Mouse (Mus musculus) forebrain, embryonic 14.5 days (tissue): ENCODE measurements at regions not wholly inside any gene's neighbourhood (a gene's known extent, or its start where the extent isn't known, plus 50 kb on each side); places are given as distances from the start of the nearest gene placed in this dataset.

ENCODE experiments used
- ATAC-seq: fragments of 200-750 bp; cut with Nextera tagmentation; 2 replicates; pipeline ENCODE4 v1.8.0; 2017; ENCODE audit warnings: mild to moderate bottlenecking, moderate library complexity
- DNase-seq: peaks from one replicate; pipeline ENCODE4 v3.0.0-alpha.2; 2015; ENCODE audit warnings: low spot score
- H3K27ac ChIP-seq: fragments of 300-500 bp; sonication (generic); 2 replicates; pipeline ENCODE4 v1.5.1; 2014; ENCODE audit warnings: low read depth, mild to moderate bottlenecking, control low read depth, low read length, moderate library complexity
- H3K27me3 ChIP-seq: fragments of 300-500 bp; sonication (generic); replicated peaks from 2 replicates; pipeline ENCODE4 v1.6.1; 2014; ENCODE audit warnings: low read length, control low read depth, mixed read lengths; ENCODE audit not compliant: control insufficient read depth, insufficient read depth
- H3K36me3 ChIP-seq: fragments of 300-500 bp; sonication (generic); 2 replicates; pipeline ENCODE4 v1.6.1; 2014; ENCODE audit warnings: low read length, control low read depth; ENCODE audit not compliant: control insufficient read depth, insufficient read depth
- H3K4me1 ChIP-seq: fragments of 300-500 bp; sonication (generic); 2 replicates; pipeline ENCODE4 v1.6.1; 2014; ENCODE audit warnings: antibody characterized with exemption, low read length, control low read depth; ENCODE audit not compliant: control insufficient read depth, insufficient read depth
- H3K4me2 ChIP-seq: fragments of 300-500 bp; sonication (generic); 2 replicates; pipeline ENCODE4 v1.6.1; 2014; ENCODE audit warnings: mild to moderate bottlenecking, control low read depth, low read length
- H3K4me3 ChIP-seq: fragments of 300-500 bp; sonication (generic); 2 replicates; pipeline ENCODE4 v1.5.1; 2014; ENCODE audit warnings: low read depth, low read length, control low read depth
- H3K9ac ChIP-seq: fragments of 300-500 bp; sonication (generic); 2 replicates; pipeline ENCODE4 v1.6.1; 2014; ENCODE audit warnings: mild to moderate bottlenecking, low read length, control low read depth, moderate library complexity
- H3K9me3 ChIP-seq: fragments of 300-500 bp; sonication (generic); replicated peaks from 2 replicates; pipeline ENCODE4 v1.6.1; 2016; ENCODE audit warnings: low read length, control low read depth, mixed read lengths; ENCODE audit not compliant: control insufficient read depth
- WGBS: fragments of 180-500 bp; shearing (Covaris S2); extraction: QIAGEN DNeasy Blood & Tissue Kit; methylation state at CpG from one replicate; pipeline ENCODE4 v1.1.7; 2014; 5-methylcytosine and 5-hydroxymethylcytosine counted together

DNA sequence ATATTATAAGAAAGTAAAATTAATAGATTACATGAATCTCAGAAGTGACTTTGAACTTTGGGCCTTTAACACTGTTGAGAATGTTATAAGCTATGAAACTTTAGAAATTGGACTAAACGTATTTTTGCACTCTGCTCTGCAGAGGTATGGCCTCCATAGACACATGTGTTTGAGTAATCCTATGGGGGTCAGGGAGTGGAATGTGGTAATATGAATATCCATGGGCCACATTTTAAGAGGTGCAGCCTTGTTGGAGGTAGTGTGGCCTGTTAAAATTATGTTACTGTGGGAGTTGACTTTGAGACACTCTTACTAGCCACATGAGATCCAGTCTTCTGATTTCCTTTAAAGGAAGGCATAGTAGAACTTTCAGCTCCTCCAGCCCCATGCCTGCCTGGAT lies 996.8 kb upstream of the Arrdc3 start:
- H3K4me2 ChIP-seq: no peak overlapping the region
- ATAC-seq (no peak), DNase-seq (no peak)
- H3K4me3 ChIP-seq: no peak overlapping the region
- no peak overlapping the region for H3K9ac ChIP-seq
- WGBS: 94% methylated on average over 1 of the region's 1 CpGs
- no peaks in the 10 kb centered on the region for H3K4me1 ChIP-seq
- H3K9me3 ChIP-seq: no peaks in the 10 kb centered on the region
- H3K27ac ChIP-seq: no peak overlapping the region
- H3K36me3 ChIP-seq: no peaks in the 10 kb centered on the region
- no peaks in the 10 kb centered on the region for H3K27me3 ChIP-seq
